25 mouse cellular contexts compared by ENCODE assay signal in genomic region chr3:88398666-88399065, GRCm38 (mm10). TPM values are rescaled to one million over a fixed set of nuclear protein-coding genes. Genes with fewer than 3 reads are reported as not detected.
A peak's percentile ranks its signal among the peaks of the same experiment; 100 is the strongest.
DNase-seq lines count a peak whose midpoint lies in the region; ATAC-seq and TF ChIP-seq lines count a peak whose summit lies in the region.
"Had no signal": no experiment of that assay in that cellular context is flagged by ENCODE, and none has a peak within 500 bp of the region (broad histone marks: within the 10 kb centered on the region; RNA-seq: fewer than 3 reads in every experiment).

No protein-coding gene starts in this region.

- H3K4me1 ChIP-seq in midbrain, postnatal 0 days (ENCODE audit: insufficient read depth, low read length) = no peaks in the 10 kb centered on the region
- no peaks in the 10 kb centered on the region for H3K4me1 ChIP-seq in midbrain, embryonic 16.5 days (ENCODE audit: control insufficient read depth, insufficient read depth, low read length)
- H3K4me1 ChIP-seq: forebrain, embryonic 10.5 days; heart, embryonic 12.5 days; limb, embryonic 12.5 days; liver, embryonic 13.5 days had no signal

- H3K4me2 ChIP-seq in midbrain, postnatal 0 days (ENCODE audit: low read depth, low read length, poor library complexity, severe bottlenecking) = no peak overlapping the region
- H3K4me2 ChIP-seq in midbrain, embryonic 16.5 days (ENCODE audit: low read length) = no peak overlapping the region
- H3K4me2 ChIP-seq in myocyte (ENCODE audit: low read depth) = no peak overlapping the region
- H3K4me2 ChIP-seq: heart, embryonic 12.5 days; limb, embryonic 12.5 days; liver, embryonic 13.5 days; lung, embryonic 14.5 days had no signal

- no peak for ATAC-seq in midbrain, postnatal 0 days (ENCODE audit: low FRiP score)
- no peak for ATAC-seq in midbrain, embryonic 16.5 days
- no peak for ATAC-seq in megakaryocyte progenitor cell, adult 5-6 weeks (replicated peaks; ENCODE audit: poor library complexity)
- ATAC-seq: activated CD4-positive, CD25-positive, alpha-beta regulatory T cell, adult 4 months had no signal

- intact Hi-C loops in heart, postnatal 25 days (cut with DNase I) = no loop called here

- H3K36me3 ChIP-seq in midbrain, postnatal 0 days (ENCODE audit: insufficient read depth, low read length) = no peaks in the 10 kb centered on the region
- H3K36me3 ChIP-seq in midbrain, embryonic 16.5 days (ENCODE audit: control insufficient read depth, insufficient read depth, low read length) = no peaks in the 10 kb centered on the region
- no peaks in the 10 kb centered on the region for H3K36me3 ChIP-seq in myocyte (ENCODE audit: control insufficient read depth, insufficient read depth)

- H3ac ChIP-seq in myocyte (ENCODE audit: control insufficient read depth, insufficient read length) = no peak overlapping the region

- no peaks in the 10 kb centered on the region for H3K9me3 ChIP-seq in midbrain, postnatal 0 days (ENCODE audit: low read length)
- no peaks in the 10 kb centered on the region for H3K9me3 ChIP-seq in midbrain, embryonic 16.5 days (replicated peaks; ENCODE audit: control insufficient read depth, low read length, poor library complexity, severe bottlenecking)
- H3K9me3 ChIP-seq: forebrain, embryonic 10.5 days; heart, embryonic 12.5 days; limb, embryonic 12.5 days; liver, embryonic 13.5 days had no signal

- H3K79me2 ChIP-seq in myocyte (ENCODE audit: control insufficient read depth, insufficient read depth) = no peaks in the 10 kb centered on the region

- peak; percentile 2 for DNase-seq in heart, adult 11 months
- DNase-seq in heart, postnatal 25 days (ENCODE audit: low spot score) = no peak
- peak; percentile 10 for DNase-seq in midbrain, postnatal 0 days (ENCODE audit: low spot score)
- peak; percentile 80 for DNase-seq in cerebellum, adult 8-10 months
- no peak for DNase-seq in spleen, postnatal 10 days (ENCODE audit: low spot score in 2 of 2)
- DNase-seq: adrenal gland, postnatal 10 days; heart, postnatal 14 days; kidney, adult 8-10 months; kidney, postnatal 36 days; liver, embryonic 13.5 days; lung, embryonic 14.5 days; midbrain, embryonic 14.5 days; right cerebral cortex, postnatal 4 days; thymus, postnatal 25 days had no signal

- H3K9ac ChIP-seq in midbrain, postnatal 0 days (replicated peaks; ENCODE audit: low read length, poor library complexity, severe bottlenecking) = no peak overlapping the region
- no peak overlapping the region for H3K9ac ChIP-seq in midbrain, embryonic 16.5 days (ENCODE audit: low read depth, low read length)
- H3K9ac ChIP-seq: heart, embryonic 12.5 days; limb, embryonic 12.5 days; liver, embryonic 13.5 days; lung, embryonic 14.5 days had no signal

- TF ChIP-seq CTCF in midbrain, postnatal 0 days (IDR thresholded peaks at IDR 0.05) = no peak

- no peaks in the 10 kb centered on the region for H3K27me3 ChIP-seq in midbrain, postnatal 0 days (ENCODE audit: insufficient read depth, low read length)
- no peaks in the 10 kb centered on the region for H3K27me3 ChIP-seq in midbrain, embryonic 16.5 days (ENCODE audit: control insufficient read depth, insufficient read depth, low read depth, low read length)
- no peaks in the 10 kb centered on the region for H3K27me3 ChIP-seq in myocyte (ENCODE audit: control insufficient read depth, insufficient read depth, insufficient read length)
- H3K27me3 ChIP-seq: heart, embryonic 12.5 days; limb, embryonic 12.5 days; liver, embryonic 13.5 days had no signal

- no peak overlapping the region for H3K27ac ChIP-seq in midbrain, postnatal 0 days (ENCODE audit: low read depth, low read length)
- H3K27ac ChIP-seq in midbrain, embryonic 16.5 days (ENCODE audit: low read length) = no peak overlapping the region
- H3K27ac ChIP-seq: forebrain, embryonic 10.5 days; limb, embryonic 12.5 days; liver, embryonic 13.5 days had no signal

- no peak for TF ChIP-seq POLR2A in myocyte (IDR thresholded peaks at IDR 0.05; ENCODE audit: insufficient read length, low read depth)

- 86% methylated on average over 2 of the region's 2 CpGs for WGBS in midbrain, postnatal 0 days
- 79% methylated on average over 2 of the region's 2 CpGs for WGBS in midbrain, embryonic 16.5 days

- H3K4me3 ChIP-seq in midbrain, postnatal 0 days (ENCODE audit: low read depth, low read length) = no peak overlapping the region
- no peak overlapping the region for H3K4me3 ChIP-seq in midbrain, embryonic 16.5 days (ENCODE audit: low read depth, low read length)
- no peak overlapping the region for H3K4me3 ChIP-seq in myocyte
- H3K4me3 ChIP-seq: forebrain, embryonic 10.5 days; heart, embryonic 12.5 days; limb, embryonic 12.5 days; liver, embryonic 13.5 days had no signal

TF ChIP-seq in myocyte, 11 proteins besides CTCF, POLR2A, EP300 and RAD21:
- peak; percentile 29 for TF ChIP-seq TCF12 (IDR thresholded peaks at IDR 0.05; ENCODE audit: insufficient read depth, poor library complexity, severe bottlenecking)
- peak in 2 of 3 experiments; percentile 68 to 74 for TF ChIP-seq MYOD1 (IDR thresholded peaks at IDR 0.05; ENCODE audit: control insufficient read depth in 1 of 3, insufficient read length in 2 of 3, low read depth in 2 of 3)
- TF ChIP-seq MAX (IDR thresholded peaks at IDR 0.05; ENCODE audit: low read depth) = no peak
- TF ChIP-seq TCF3 (IDR thresholded peaks at IDR 0.05; ENCODE audit: insufficient read length, low read depth) = peak; percentile 66
- no peak for TF ChIP-seq REST (IDR thresholded peaks at IDR 0.05; ENCODE audit: insufficient read depth, insufficient read length)
- TF ChIP-seq MYOG (IDR thresholded peaks at IDR 0.05; ENCODE audit: control insufficient read depth in 1 of 3, insufficient read depth in 1 of 3, insufficient read length in 2 of 3, low read depth in 2 of 3) = peak in 2 of 3 experiments; percentile 63 to 82

RNA-seq across cellular contexts. Expression of gene Pmf1, which starts 11.5 kb away (rescaled TPM):
- total RNA-seq in heart, postnatal 25 days (2021) = 10 to 100 TPM; 19.1 to 20.5 TPM
- 20.6 and 25.4 TPM in 2 replicates for total RNA-seq in midbrain, postnatal 0 days (2014; rRNA removed)
- polyA plus RNA-seq in midbrain, postnatal 0 days (2015; fragmentation: Nextera tagmentation; extraction: Ambion mirVana) = 25.2 and 25.6 TPM in 2 replicates
- polyA plus RNA-seq in midbrain, embryonic 16.5 days (2015; fragmentation: Nextera tagmentation; extraction: Ambion mirVana) = 18.3 and 19.2 TPM in 2 replicates
- 59.0 TPM for polyA plus RNA-seq in myocyte (2012; fragmentation: generic; extraction: Trizol)
- total RNA-seq in megakaryocyte progenitor cell, adult 5-6 weeks (2015) = 161 and 165 TPM in 2 replicates
- total RNA-seq in megakaryocyte progenitor cell, adult 5-6 weeks (2017) = 121 and 129 TPM in 2 replicates

RNA-seq across cellular contexts. Expression of gene Bglap, which starts 14.4 kb away (rescaled TPM):
- not detected for total RNA-seq in heart, postnatal 25 days (2021)
- not detected in 2 replicates for total RNA-seq in midbrain, postnatal 0 days (2014; rRNA removed)
- not detected in 2 replicates for polyA plus RNA-seq in midbrain, postnatal 0 days (2015; fragmentation: Nextera tagmentation; extraction: Ambion mirVana)
- 0.88 TPM in 1 of 2 replicates, not detected in the other for polyA plus RNA-seq in midbrain, embryonic 16.5 days (2015; fragmentation: Nextera tagmentation; extraction: Ambion mirVana)
- polyA plus RNA-seq in myocyte (2012; fragmentation: generic; extraction: Trizol) = 0.34 TPM
- total RNA-seq in megakaryocyte progenitor cell, adult 5-6 weeks (2015) = not detected in 2 replicates
- not detected in 2 replicates for total RNA-seq in megakaryocyte progenitor cell, adult 5-6 weeks (2017)
- total RNA-seq: gastrocnemius, adult 8-10 months; granulocyte monocyte progenitor cell, adult 5-6 weeks; heart, postnatal 14 days; neutrophil, adult 5-6 weeks had no signal
- polyA plus RNA-seq: activated CD4-positive, CD25-positive, alpha-beta regulatory T cell, adult 4 months; heart, embryonic 12.5 days; limb, embryonic 12.5 days; liver, embryonic 13.5 days; lung, embryonic 14.5 days; midbrain, embryonic 14.5 days; testis, adult 2 months had no signal

RNA-seq across cellular contexts. Expression of gene Bglap2, which starts 20.2 kb away (rescaled TPM):
- not detected for total RNA-seq in heart, postnatal 25 days (2021)
- not detected in 2 replicates for total RNA-seq in midbrain, postnatal 0 days (2014; rRNA removed)
- polyA plus RNA-seq in midbrain, postnatal 0 days (2015; fragmentation: Nextera tagmentation; extraction: Ambion mirVana) = 0.51 TPM in 1 of 2 replicates, not detected in the other
- 1.3 TPM in 1 of 2 replicates, not detected in the other for polyA plus RNA-seq in midbrain, embryonic 16.5 days (2015; fragmentation: Nextera tagmentation; extraction: Ambion mirVana)
- polyA plus RNA-seq in myocyte (2012; fragmentation: generic; extraction: Trizol) = 6.6 TPM
- not detected in 2 replicates for total RNA-seq in megakaryocyte progenitor cell, adult 5-6 weeks (2015)
- not detected in 2 replicates for total RNA-seq in megakaryocyte progenitor cell, adult 5-6 weeks (2017)
- total RNA-seq: gastrocnemius, adult 8-10 months; granulocyte monocyte progenitor cell, adult 5-6 weeks; heart, postnatal 14 days; neutrophil, adult 5-6 weeks had no signal
- polyA plus RNA-seq: activated CD4-positive, CD25-positive, alpha-beta regulatory T cell, adult 4 months; forebrain, embryonic 10.5 days; heart, embryonic 12.5 days; limb, embryonic 12.5 days; liver, embryonic 13.5 days; lung, embryonic 14.5 days; midbrain, embryonic 14.5 days had no signal

RNA-seq across cellular contexts. Expression of gene Bglap3, which starts 26.1 kb away (rescaled TPM):
- total RNA-seq in heart, postnatal 25 days (2021) = not detected
- total RNA-seq in midbrain, postnatal 0 days (2014; rRNA removed) = 0.38 TPM in 1 of 2 replicates, not detected in the other
- polyA plus RNA-seq in midbrain, postnatal 0 days (2015; fragmentation: Nextera tagmentation; extraction: Ambion mirVana) = not detected in 2 replicates
- not detected in 2 replicates for polyA plus RNA-seq in midbrain, embryonic 16.5 days (2015; fragmentation: Nextera tagmentation; extraction: Ambion mirVana)
- polyA plus RNA-seq in myocyte (2012; fragmentation: generic; extraction: Trizol) = 0.95 TPM
- not detected in 2 replicates for total RNA-seq in megakaryocyte progenitor cell, adult 5-6 weeks (2015)
- not detected in 2 replicates for total RNA-seq in megakaryocyte progenitor cell, adult 5-6 weeks (2017)
- total RNA-seq: gastrocnemius, adult 8-10 months; granulocyte monocyte progenitor cell, adult 5-6 weeks; heart, postnatal 14 days; neutrophil, adult 5-6 weeks had no signal
- polyA plus RNA-seq: activated CD4-positive, CD25-positive, alpha-beta regulatory T cell, adult 4 months; midbrain, embryonic 14.5 days; testis, adult 2 months had no signal

RNA-seq across cellular contexts. Expression of gene Slc25a44, which starts 26.3 kb away (rescaled TPM):
- total RNA-seq in heart, postnatal 25 days (2021) = 10 to 100 TPM; 11.2 to 13.2 TPM
- 62.5 and 63.8 TPM in 2 replicates for total RNA-seq in midbrain, postnatal 0 days (2014; rRNA removed)
- polyA plus RNA-seq in midbrain, postnatal 0 days (2015; fragmentation: Nextera tagmentation; extraction: Ambion mirVana) = 35.9 and 38.7 TPM in 2 replicates
- polyA plus RNA-seq in midbrain, embryonic 16.5 days (2015; fragmentation: Nextera tagmentation; extraction: Ambion mirVana) = 36.7 and 39.3 TPM in 2 replicates
- 19.3 TPM for polyA plus RNA-seq in myocyte (2012; fragmentation: generic; extraction: Trizol)
- 10.3 and 11.1 TPM in 2 replicates for total RNA-seq in megakaryocyte progenitor cell, adult 5-6 weeks (2015)
- total RNA-seq in megakaryocyte progenitor cell, adult 5-6 weeks (2017) = 16.2 and 17.9 TPM in 2 replicates

Comparison
In these comparisons a context has a peak if more than half of its experiments do, and no peak if none do; other contexts are left out.
1. DNase-seq: peak in heart, adult 11 months (single experiment), midbrain, postnatal 0 days (single experiment) and cerebellum, adult 8-10 months (single experiment); none in heart, postnatal 25 days (single experiment) and spleen, postnatal 10 days (0 of 2).